Mouse (Mus musculus): ENCODE measurements at regions not wholly inside any gene's neighbourhood (a gene's known extent, or its start where the extent isn't known, plus 50 kb on each side); places are given as distances from the start of the nearest gene placed in this dataset.

- DNase-seq (ENCODE audit: low spot score in 2 of 2), result no peak
These were observed 70.5 kb upstream of the Yae1d1 start for GRCm38 (mm10) chr13:18063677-18064076.

GRCm38 (mm10) chr13:18060265-18060664, 67.1 kb upstream of the Yae1d1 start:
- no peak for DNase-seq (ENCODE audit: low spot score in 2 of 2)

GRCm38 (mm10) chr13:18057231-18057912, 64.2 kb upstream of the Yae1d1 start:
- peak in 1 of 2 experiments; percentile 60 for DNase-seq (ENCODE audit: low spot score in 2 of 2)

DNA sequence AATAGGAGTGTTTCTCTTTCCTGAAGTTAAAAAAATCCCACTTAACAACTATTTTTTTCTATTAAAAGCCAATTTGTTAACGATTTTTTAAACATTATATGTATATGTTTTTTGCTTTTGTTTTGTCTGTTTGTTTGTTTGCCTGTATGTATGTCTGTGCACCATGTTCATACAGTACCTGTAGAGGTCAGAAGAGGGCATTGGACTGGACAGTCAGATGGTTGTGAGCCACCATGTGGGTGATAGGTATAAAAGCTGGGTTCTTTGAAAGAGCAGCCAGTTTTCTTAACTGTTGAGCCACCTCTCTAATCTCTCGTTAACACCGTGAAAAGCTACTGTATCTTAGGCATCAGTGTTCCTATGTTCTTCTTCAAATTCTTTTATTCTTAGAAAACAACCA, 63.7 kb upstream of the Yae1d1 start:
- no peak for DNase-seq (ENCODE audit: low spot score in 2 of 2)

- no peak for DNase-seq (ENCODE audit: low spot score in 2 of 2)
These were observed 50.0 kb upstream of the Yae1d1 start for GRCm38 (mm10) chr13:18043154-18043553.
